Mouse (Mus musculus) heart, adult 11 months (tissue): ENCODE results near the gene Cdk14.

Experiments used
- DNase-seq: peaks from one replicate; pipeline ENCODE4 v3.0.0; 2022

Cdk14 gene

GRCm38 (mm10) chr5:5176052-5176451 lies 244.1 kb downstream of the Cdk14 start:
- DNase-seq = peak; percentile 80

GRCm38 (mm10) chr5:5175611-5176010 lies 244.5 kb downstream of the Cdk14 start:
- no peak for DNase-seq

GRCm38 (mm10) chr5:5175090-5175489 lies 245.0 kb downstream of the Cdk14 start:
- DNase-seq = no peak

- peak; percentile 11 for DNase-seq
These were observed 254.0 kb downstream of the Cdk14 start for GRCm38 (mm10) chr5:5166086-5166485.

- peak; percentile 27 for DNase-seq
These were observed 255.8 kb downstream of the Cdk14 start for GRCm38 (mm10) chr5:5164326-5164725.

- no peak for DNase-seq
These were observed 256.3 kb downstream of the Cdk14 start for GRCm38 (mm10) chr5:5163823-5164222.

GRCm38 (mm10) chr5:5159521-5159920 lies 260.6 kb downstream of the Cdk14 start:
- DNase-seq = no peak

- DNase-seq = peak; percentile 89
These were observed 280.3 kb downstream of the Cdk14 start for GRCm38 (mm10) chr5:5139855-5140254.

GRCm38 (mm10) chr5:5134905-5135511 lies 285.1 kb downstream of the Cdk14 start:
- DNase-seq = no peak

- no peak for DNase-seq
These were observed 285.8 kb downstream of the Cdk14 start for GRCm38 (mm10) chr5:5134143-5134904.

GRCm38 (mm10) chr5:5128852-5129251 lies 291.3 kb downstream of the Cdk14 start:
- no peak for DNase-seq

- no peak for DNase-seq
These were observed 295.5 kb downstream of the Cdk14 start for GRCm38 (mm10) chr5:5124645-5125044.

- no peak for DNase-seq
These were observed 303.2 kb downstream of the Cdk14 start for GRCm38 (mm10) chr5:5116775-5117522.

- no peak for DNase-seq
These were observed 304.6 kb downstream of the Cdk14 start for GRCm38 (mm10) chr5:5115546-5115945.

GRCm38 (mm10) chr5:5109621-5110020 lies 310.5 kb downstream of the Cdk14 start:
- no peak for DNase-seq

GRCm38 (mm10) chr5:5109017-5109416 lies 311.1 kb downstream of the Cdk14 start:
- no peak for DNase-seq

- no peak for DNase-seq
These were observed 323.7 kb downstream of the Cdk14 start for GRCm38 (mm10) chr5:5096248-5096915.

- no peak for DNase-seq
These were observed 327.4 kb downstream of the Cdk14 start for GRCm38 (mm10) chr5:5092736-5093135.

- DNase-seq = no peak
These were observed 348.6 kb downstream of the Cdk14 start for GRCm38 (mm10) chr5:5071526-5071925.

GRCm38 (mm10) chr5:5064686-5065085 lies 355.4 kb downstream of the Cdk14 start:
- no peak for DNase-seq

GRCm38 (mm10) chr5:5056102-5056883 lies 363.8 kb downstream of the Cdk14 start:
- DNase-seq = no peak

GRCm38 (mm10) chr5:5055494-5055893 lies 364.6 kb downstream of the Cdk14 start:
- no peak for DNase-seq
